Mouse (Mus musculus) kidney, adult 2 months (tissue): ENCODE data around the gene Bcl2l12.

Experiments used
- CTCF ChIP-seq: fragments of 200-500 bp; conservative IDR thresholded peaks from 2 replicates; pipeline ENCODE4 v1.5.1; 2011; ENCODE audit warnings: low read depth, mild to moderate bottlenecking, control low read depth, low read length, moderate library complexity, mixed read lengths; ENCODE audit not compliant: insufficient read depth, insufficient read length
- POLR2A ChIP-seq: fragments of 200-500 bp; IDR thresholded peaks from one replicate; pipeline ENCODE4 v1.6.1; 2011; ENCODE audit warnings: low read depth, low read length, control low read depth

- no peak for TF ChIP-seq CTCF
- no peak for TF ChIP-seq POLR2A
These were observed 42.3 kb upstream of the Bcl2l12 start for GRCm38 (mm10) chr7:45040851-45041250.
